Mouse (Mus musculus) spleen, adult 2 months (tissue): ENCODE data around the gene R3hdm4. TPM values are rescaled to one million over a fixed set of nuclear protein-coding genes. Genes with fewer than 3 reads are reported as not detected.

ENCODE experiments used
- DNase-seq, 2 experiments: peaks; one replicate each; pipeline versions ENCODE4 v3.0.0 to v3.0.0-alpha.2; 2012 to 2021; ENCODE audit warnings: low spot score in 2 of 2, low read depth in 1 of 2
- H3K27ac ChIP-seq: fragments of 200-500 bp; 2 replicates; pipeline ENCODE4 v1.5.1; 2012; ENCODE audit warnings: low read length, inconsistent platforms; ENCODE audit not compliant: insufficient read depth
- H3K27me3 ChIP-seq: fragments of 200-500 bp; 2 replicates; pipeline ENCODE4 v1.6.1; 2012; ENCODE audit warnings: mild to moderate bottlenecking, moderate library complexity, low read length, inconsistent platforms; ENCODE audit not compliant: control insufficient read depth, insufficient read depth
- H3K36me3 ChIP-seq: fragments of 200-500 bp; 2 replicates; pipeline ENCODE4 v1.6.1; 2012; ENCODE audit warnings: mild to moderate bottlenecking, low read length, inconsistent platforms; ENCODE audit not compliant: control insufficient read depth, insufficient read depth
- H3K4me1 ChIP-seq: fragments of 200-500 bp; 2 replicates; pipeline ENCODE4 v1.6.1; 2011; ENCODE audit warnings: inconsistent platforms; ENCODE audit not compliant: control insufficient read depth, insufficient read depth, insufficient read length
- H3K4me3 ChIP-seq: fragments of 200-500 bp; 2 replicates; pipeline ENCODE4 v1.5.1; 2011; ENCODE audit warnings: mild to moderate bottlenecking, inconsistent platforms; ENCODE audit not compliant: insufficient read depth, insufficient read length; ENCODE audit errors: extremely low read depth
- CTCF ChIP-seq: fragments of 200-500 bp; IDR thresholded peaks from 2 replicates; pipeline ENCODE4 v1.5.1; 2011; ENCODE audit warnings: mild to moderate bottlenecking, inconsistent platforms; ENCODE audit not compliant: insufficient read depth, insufficient read length, insufficient replicate concordance; ENCODE audit errors: extremely low read depth
- POLR2A ChIP-seq: fragments of 200-500 bp; IDR thresholded peaks from 2 replicates; pipeline ENCODE4 v1.6.1; 2011; ENCODE audit warnings: low read depth, low read length, inconsistent platforms
- WGBS: fragments of 180-500 bp; shearing (Covaris S2); methylation state at CpG from one replicate; pipeline ENCODE4 v1.1.7; 2018; 5-methylcytosine and 5-hydroxymethylcytosine counted together
- polyA plus RNA-seq: library from polyadenylated mRNA; depleted of rRNA; stranded (reverse); fragments of >200 nt; gene quantifications from 2 replicates; pipeline ENCODE4 v1.2.3, GENCODE M21; 2012

R3hdm4 gene
- polyA plus RNA-seq, 1 experiment = 117 TPM

- WGBS = 82% methylated on average over 13 of the region's 13 CpGs
- Histone ChIP-seq H3K27ac (no peak overlapping the region), H3K4me3 (no peak overlapping the region), H3K4me1 (peaks cover 39% of the 10 kb centered on the region), H3K36me3 (peaks cover 15% of the 10 kb centered on the region), H3K27me3 (no peaks in the 10 kb centered on the region)
- TF ChIP-seq CTCF (no peak), POLR2A (no peak)
- no peak for DNase-seq
Measured at GRCm38 (mm10) chr10:79934272-79934721, 13.3 kb upstream of the R3hdm4 start.

- TF ChIP-seq CTCF (no peak), POLR2A (no peak)
- peaks cover 35% of the 10 kb centered on the region for H3K4me1 ChIP-seq
- WGBS = 91% methylated on average over 6 of the region's 6 CpGs
- no peak overlapping the region for H3K4me3 ChIP-seq
- no peak overlapping the region for H3K27ac ChIP-seq
- peaks cover 15% of the 10 kb centered on the region for H3K36me3 ChIP-seq
- no peak for DNase-seq
- H3K27me3 ChIP-seq = no peaks in the 10 kb centered on the region
Measured at GRCm38 (mm10) chr10:79933861-79934260, 12.9 kb upstream of the R3hdm4 start.

GRCm38 (mm10) chr10:79933145-79933679, 12.2 kb upstream of the R3hdm4 start:
- Histone ChIP-seq H3K27me3 (no peaks in the 10 kb centered on the region), H3K4me3 (no peak overlapping the region), H3K36me3 (peaks cover 15% of the 10 kb centered on the region), H3K4me1 (peaks cover 30% of the 10 kb centered on the region), H3K27ac (no peak overlapping the region)
- no peak for DNase-seq
- no peak for TF ChIP-seq POLR2A
- no peak for TF ChIP-seq CTCF
- WGBS = 81% methylated on average over 9 of the region's 9 CpGs

- Histone ChIP-seq H3K4me3 (no peak overlapping the region), H3K27me3 (no peaks in the 10 kb centered on the region), H3K4me1 (peaks cover 25% of the 10 kb centered on the region), H3K36me3 (peaks cover 15% of the 10 kb centered on the region), H3K27ac (no peak overlapping the region)
- WGBS = 73% methylated on average over 8 of the region's 8 CpGs
- DNase-seq = no peak
- no peak for TF ChIP-seq CTCF
- no peak for TF ChIP-seq POLR2A
Measured at GRCm38 (mm10) chr10:79932736-79933135, 11.7 kb upstream of the R3hdm4 start.

GRCm38 (mm10) chr10:79931797-79932196, 10.8 kb upstream of the R3hdm4 start:
- peaks cover 17% of the 10 kb centered on the region; the same call in 1 of the 2 replicates for H3K4me1 ChIP-seq
- DNase-seq = no peak
- 86% methylated on average over 9 of the region's 9 CpGs for WGBS
- no peak overlapping the region for H3K4me3 ChIP-seq
- no peak overlapping the region for H3K27ac ChIP-seq
- peaks cover 15% of the 10 kb centered on the region for H3K36me3 ChIP-seq
- H3K27me3 ChIP-seq = no peaks in the 10 kb centered on the region
- TF ChIP-seq CTCF = no peak
- no peak for TF ChIP-seq POLR2A

- peaks cover 15% of the 10 kb centered on the region for H3K36me3 ChIP-seq
- no peaks in the 10 kb centered on the region for H3K27me3 ChIP-seq
- WGBS = 92% methylated on average over 16 of the region's 16 CpGs
- H3K27ac ChIP-seq = no peak overlapping the region
- no peak for DNase-seq
- H3K4me3 ChIP-seq = no peak overlapping the region
- TF ChIP-seq CTCF (no peak), POLR2A (no peak)
- peaks cover 8% of the 10 kb centered on the region; the same call in 1 of the 2 replicates for H3K4me1 ChIP-seq
Measured at GRCm38 (mm10) chr10:79930826-79931186, 9.8 kb upstream of the R3hdm4 start.
